Mouse (Mus musculus) CH12.LX (cell line): ENCODE results near the gene Rpe. TPM values are rescaled to one million over a fixed set of nuclear protein-coding genes. Genes with fewer than 3 reads are reported as not detected.

Source experiments
- DNase-seq: peaks from one replicate; pipeline ENCODE4 v3.0.0-alpha.2; 2013; ENCODE audit errors: extremely low read depth
- H3K27ac ChIP-seq: 2 replicates; pipeline ENCODE4 v1.5.1; 2012; ENCODE audit warnings: low read depth, mild to moderate bottlenecking, control low read depth, moderate library complexity; ENCODE audit not compliant: insufficient read depth
- H3K27me3 ChIP-seq: replicated peaks from 2 replicates; pipeline ENCODE3; 2012; ENCODE audit warnings: inconsistent platforms
- H3K36me3 ChIP-seq, 2 experiments: replicated peaks in 1 of 2; 2 replicates each; pipeline versions ENCODE3 to v1.6.1; 2012; ENCODE audit warnings: inconsistent platforms in 1 of 2, low read length in 1 of 2, mild to moderate bottlenecking in 1 of 2, mixed read lengths in 1 of 2, moderate library complexity in 1 of 2; ENCODE audit not compliant: control insufficient read depth in 1 of 2, insufficient read depth in 1 of 2
- H3K4me1 ChIP-seq, 2 experiments: 2 replicates each; pipeline ENCODE4 v1.6.1; 2012; ENCODE audit warnings: inconsistent platforms in 1 of 2, moderate library complexity in 1 of 2; ENCODE audit not compliant: insufficient read depth in 2 of 2, control insufficient read depth in 1 of 2
- H3K4me2 ChIP-seq: 2 replicates; pipeline ENCODE4 v1.6.1; 2012; ENCODE audit warnings: low read depth, mild to moderate bottlenecking, control low read depth; ENCODE audit not compliant: poor library complexity, insufficient read depth, severe bottlenecking
- H3K4me3 ChIP-seq, 3 experiments: fragments of 150-350 bp in 1 of 3; sonication (generic) in 1 of 3; replicated peaks in 1 of 3; 2 replicates each; pipeline versions ENCODE3 to v1.5.1; 2011 to 2012; ENCODE audit warnings: low read depth in 2 of 3, low read length in 2 of 3, mild to moderate bottlenecking in 2 of 3, moderate library complexity in 2 of 3, control low read depth in 1 of 3, improper control_type of control experiment in 1 of 3, inconsistent platforms in 1 of 3, mixed read lengths in 1 of 3; ENCODE audit not compliant: poor library complexity in 1 of 3
- H3K79me2 ChIP-seq: replicated peaks from 2 replicates; pipeline ENCODE4 v1.6.1; 2012; ENCODE audit warnings: mild to moderate bottlenecking, moderate library complexity; ENCODE audit not compliant: control insufficient read depth, poor library complexity, insufficient read depth, severe bottlenecking; ENCODE audit errors: extremely low read depth
- H3K9ac ChIP-seq: 2 replicates; pipeline ENCODE4 v1.6.1; 2012; ENCODE audit warnings: low read depth, mild to moderate bottlenecking, control low read depth, moderate library complexity; ENCODE audit not compliant: insufficient read depth
- H3K9me3 ChIP-seq: replicated peaks from 2 replicates; pipeline ENCODE3; 2012; ENCODE audit warnings: low read length, inconsistent platforms, mixed read lengths
- BHLHE40 ChIP-seq: IDR thresholded peaks from 2 replicates; pipeline ENCODE4 v1.6.1; 2011; ENCODE audit warnings: mild to moderate bottlenecking, low read depth, low read length, improper control_type of control experiment
- CHD1 ChIP-seq: IDR thresholded peaks from 2 replicates; pipeline ENCODE4 v1.6.1; 2012; ENCODE audit warnings: low read depth, low read length, improper control_type of control experiment, inconsistent platforms
- EP300 ChIP-seq: IDR thresholded peaks from 2 replicates; pipeline ENCODE4 v1.6.1; 2011; ENCODE audit warnings: low read length, improper control_type of control experiment
- ETS1 ChIP-seq: conservative IDR thresholded peaks from 2 replicates; pipeline ENCODE4 v1.6.1; 2012; ENCODE audit warnings: low read depth, mild to moderate bottlenecking, inconsistent platforms, low read length, improper control_type of control experiment, moderate library complexity
- GABPA ChIP-seq: IDR thresholded peaks from 2 replicates; pipeline ENCODE4 v1.6.1; 2012; ENCODE audit warnings: low read depth, low read length, improper control_type of control experiment, inconsistent platforms; ENCODE audit not compliant: insufficient replicate concordance
- JUND ChIP-seq: conservative IDR thresholded peaks from 2 replicates; pipeline ENCODE4 v1.6.1; 2011; ENCODE audit warnings: low read depth, low read length, improper control_type of control experiment
- KAT2A ChIP-seq: IDR thresholded peaks from 2 replicates; pipeline ENCODE4 v1.6.1; 2012; ENCODE audit warnings: low read length, improper control_type of control experiment, inconsistent platforms; ENCODE audit not compliant: insufficient replicate concordance
- MAX ChIP-seq: IDR thresholded peaks from 2 replicates; pipeline ENCODE4 v1.6.1; 2011; ENCODE audit warnings: low read length, improper control_type of control experiment
- MEF2A ChIP-seq: IDR thresholded peaks from 2 replicates; pipeline ENCODE4 v1.6.1; 2014; ENCODE audit warnings: low read depth, mild to moderate bottlenecking, inconsistent platforms, low read length, improper control_type of control experiment, borderline replicate concordance
- MXI1 ChIP-seq: IDR thresholded peaks from 2 replicates; pipeline ENCODE4 v1.6.1; 2011; ENCODE audit warnings: mild to moderate bottlenecking, low read depth, low read length, improper control_type of control experiment
- NELFE ChIP-seq: IDR thresholded peaks from 2 replicates; pipeline ENCODE4 v1.6.1; 2011; ENCODE audit warnings: low read depth, low read length, improper control_type of control experiment
- PAX5 ChIP-seq: IDR thresholded peaks from 2 replicates; pipeline ENCODE4 v1.6.1; 2012; ENCODE audit warnings: low read length, inconsistent platforms, mixed read lengths
- POLR2AphosphoS2 ChIP-seq: IDR thresholded peaks from 2 replicates; pipeline ENCODE4 v1.6.1; 2011; ENCODE audit warnings: low read depth, low read length, improper control_type of control experiment
- SIN3A ChIP-seq: IDR thresholded peaks from 2 replicates; pipeline ENCODE4 v1.6.1; 2012; ENCODE audit warnings: low read length, improper control_type of control experiment, inconsistent platforms
- TCF12 ChIP-seq: IDR thresholded peaks from 2 replicates; pipeline ENCODE4 v1.6.1; 2014; ENCODE audit warnings: low read depth, mild to moderate bottlenecking, inconsistent platforms, low read length, improper control_type of control experiment
- UBTF ChIP-seq: IDR thresholded peaks from 2 replicates; pipeline ENCODE4 v1.6.1; 2012; ENCODE audit warnings: low read depth, mild to moderate bottlenecking, inconsistent platforms, low read length, improper control_type of control experiment, moderate library complexity
- USF1 ChIP-seq: IDR thresholded peaks from 2 replicates; pipeline ENCODE4 v1.6.1; 2014; ENCODE audit warnings: low read depth, mild to moderate bottlenecking, inconsistent platforms, low read length, improper control_type of control experiment
- USF2 ChIP-seq: conservative IDR thresholded peaks from 2 replicates; pipeline ENCODE4 v1.6.1; 2011; ENCODE audit warnings: low read depth, low read length, improper control_type of control experiment
- ZC3H11A ChIP-seq: IDR thresholded peaks from 2 replicates; pipeline ENCODE4 v1.6.1; 2012; ENCODE audit warnings: low read depth, mild to moderate bottlenecking, inconsistent platforms, low read length, improper control_type of control experiment
- ZNF384 ChIP-seq: IDR thresholded peaks from 2 replicates; pipeline ENCODE4 v1.6.1; 2012; ENCODE audit warnings: low read depth, low read length, improper control_type of control experiment, inconsistent platforms
- dilution Hi-C: fragments of 300-500 bp; cut with MboI; formaldehyde crosslinking; loops from 2 replicates; pipeline ENCODE4 v1.14.3; 2020; ENCODE audit warnings: low sequenced_read_pairs; ENCODE audit not compliant: extremely low pct_unique_long_range_greater_than_20kb, extremely low pct_ligation_motif_present
- in situ Hi-C: fragments of 300-500 bp; cut with MboI; formaldehyde crosslinking; loops from 3 replicates; pipeline ENCODE4 v1.14.3; 2019; ENCODE audit warnings: low sequenced_read_pairs, low pct_ligation_motif_present, low pct_unique_long_range_greater_than_20kb, mixed read lengths
- polyA plus RNA-seq: library from polyadenylated mRNA; unstranded; fragments of >175 nt; gene quantifications from 2 replicates; pipeline ENCODE4 v1.2.1, GENCODE M21; 2012; ENCODE audit warnings: low read depth; ENCODE audit not compliant: insufficient read length
- total RNA-seq, 2 experiments: library from RNA; depleted of rRNA; stranded (reverse); fragments of 300-350 nt in 1 of 2; fragments of >200 nt in 1 of 2; gene quantifications; 2 replicates each; pipeline ENCODE4 v1.2.3; 2012 to 2014

The Rpe gene
- total and polyA plus RNA-seq, 3 experiments, result 40.0 to 67.5 (median 48.6) TPM

DNA sequence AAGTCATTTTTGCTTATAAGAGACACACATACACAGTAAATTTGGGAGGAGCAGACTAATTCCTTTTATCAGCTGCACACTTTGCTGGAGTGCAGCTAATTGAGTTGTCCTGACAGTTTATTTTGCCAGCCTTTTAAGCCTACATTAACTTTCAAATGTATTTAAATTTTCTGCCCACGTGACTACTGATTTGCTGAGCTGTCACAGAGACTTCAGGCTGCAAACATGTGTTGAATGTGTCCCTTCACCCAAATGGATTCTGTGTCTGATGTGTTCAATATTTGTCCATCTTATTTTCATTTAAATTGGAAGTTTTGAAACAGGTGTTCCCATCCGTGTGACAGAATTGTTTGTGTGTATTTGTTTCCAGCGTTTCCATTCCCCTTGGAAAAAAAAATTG lies 8.9 kb upstream of the Rpe start:
- Histone ChIP-seq H3K9ac (no peak overlapping the region), H3K9me3 (no peaks in the 10 kb centered on the region), H3K79me2 (no peaks in the 10 kb centered on the region), H3K27me3 (no peaks in the 10 kb centered on the region), H3K4me1 (peaks cover 0 to 3% of the 10 kb centered on the region in 2 experiments; a peak in 1 of 4 replicates), H3K36me3 (no peaks in the 10 kb centered on the region), H3K27ac (no peak overlapping the region), H3K4me2 (no peak overlapping the region), H3K4me3 (no peak overlapping the region)
- dilution Hi-C loops (no loop called here), in situ Hi-C loops (no loop called here)
- TF ChIP-seq UBTF (no peak), BHLHE40 (no peak), ZNF384 (no peak), KAT2A (no peak), ETS1 (no peak), USF2 (no peak), TCF12 (no peak), ZC3H11A (no peak), SIN3A (no peak), MEF2A (no peak), MAX (no peak), USF1 (no peak), JUND (no peak), PAX5 (no peak), EP300 (no peak)
- DNase-seq, result no peak

DNA sequence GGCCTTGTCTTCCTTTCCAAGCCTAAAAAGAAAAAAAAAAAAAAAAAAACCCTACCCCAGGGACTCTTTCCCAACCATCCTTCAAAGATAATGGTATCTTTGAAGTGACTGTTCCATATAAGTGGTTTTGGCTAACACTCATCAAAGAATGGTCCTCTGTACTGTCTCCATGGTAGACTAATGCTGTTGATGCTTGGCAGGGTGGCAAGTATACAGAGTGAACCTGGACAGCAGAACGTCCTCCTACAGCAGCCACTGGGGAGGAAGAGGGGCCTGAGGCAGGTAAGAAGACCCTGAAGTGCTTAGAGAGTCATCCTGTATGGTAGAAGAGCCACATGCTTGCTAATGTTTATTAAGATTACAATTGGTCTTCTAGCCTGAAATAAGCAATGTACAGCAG lies 8.3 kb upstream of the Rpe start:
- peaks cover 0 to 3% of the 10 kb centered on the region in 2 experiments; a peak in 1 of 4 replicates for H3K4me1 ChIP-seq
- in situ Hi-C loops (no loop called here), dilution Hi-C loops (no loop called here)
- H3K4me3 ChIP-seq, result no peak overlapping the region
- H3K9me3 ChIP-seq, result no peaks in the 10 kb centered on the region
- H3K9ac ChIP-seq, result no peak overlapping the region
- no peaks in the 10 kb centered on the region for H3K27me3 ChIP-seq
- no peaks in the 10 kb centered on the region for H3K36me3 ChIP-seq
- no peak overlapping the region for H3K4me2 ChIP-seq
- TF ChIP-seq POLR2AphosphoS2, result no peak
- TF ChIP-seq PAX5, result no peak
- no peak for TF ChIP-seq JUND
- no peak for TF ChIP-seq MXI1
- no peak for TF ChIP-seq NELFE
- TF ChIP-seq CHD1, result no peak
- no peak for TF ChIP-seq GABPA
- no peak overlapping the region for H3K27ac ChIP-seq
- DNase-seq, result no peak
- no peaks in the 10 kb centered on the region for H3K79me2 ChIP-seq
